In the genomic region with DNA sequence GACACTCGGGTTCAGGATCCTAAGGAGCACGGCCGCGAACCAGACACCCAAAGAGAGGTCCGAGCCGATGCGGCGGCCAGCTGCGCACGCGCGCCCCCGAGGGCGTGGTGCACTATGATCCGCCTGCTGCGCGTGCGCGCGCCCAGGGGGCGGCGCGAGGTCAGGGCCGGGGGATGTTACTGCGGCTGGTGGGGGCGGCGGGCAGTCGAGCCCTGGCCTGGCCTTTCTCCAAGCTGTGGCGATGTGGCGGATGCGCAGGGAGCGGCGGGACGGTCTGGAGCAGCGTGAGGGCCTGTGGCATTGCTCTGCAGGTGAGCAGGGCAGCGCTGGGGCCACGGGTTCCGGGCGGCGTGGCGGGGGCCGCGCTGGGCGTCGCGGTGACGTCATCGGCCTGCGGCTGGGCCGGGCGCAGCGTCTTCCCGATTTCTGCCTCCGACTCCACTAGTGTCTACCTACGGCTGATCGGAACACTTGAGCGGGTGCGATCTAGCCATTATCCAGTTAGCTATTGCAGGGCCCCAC, we compare ENCODE assay signal across 8 mouse cellular contexts. TPM values are rescaled to one million over a fixed set of nuclear protein-coding genes. Genes with fewer than 3 reads are reported as not detected.
DNase-seq lines count a peak whose midpoint lies in the region; ATAC-seq lines count a peak whose summit lies in the region.

A gene (plus strand): TSS at position 167 of the 522 bp plus-strand sequence.

- no peaks in the 10 kb centered on the region for H3K27me3 ChIP-seq in hindbrain, embryonic 15.5 days

- WGBS in hindbrain, embryonic 15.5 days: 1% methylated on average over 58 of the region's 58 CpGs

- H3K4me3 ChIP-seq in hindbrain, embryonic 15.5 days: peak within 1 kb of the TSS; percentile 90

- peaks cover 25% of the 10 kb centered on the region for H3K4me1 ChIP-seq in hindbrain, embryonic 15.5 days (replicated peaks)

- peak; percentile 86 for DNase-seq in R1 (ENCODE audit: low read depth, low spot score)
- peak; percentile 97 for DNase-seq in cerebellum, postnatal 25 days
- peak; percentile 93 to 95 for DNase-seq in frontal cortex, postnatal 36 days (ENCODE audit: low spot score in 2 of 2)
- DNase-seq in left cerebral cortex, adult 11 months (ENCODE audit: low spot score): peak; percentile 92
- DNase-seq in lung, postnatal 4 days: peak; percentile 94 to 96
- peak; percentile 90 for DNase-seq in retina, postnatal 7 days (ENCODE audit: low read depth, low spot score)
- DNase-seq in urinary bladder, adult 2 months (ENCODE audit: low spot score): peak; percentile 95

- peak within 1 kb of the TSS; percentile 99 for H3K27ac ChIP-seq in hindbrain, embryonic 15.5 days (replicated peaks)

- peak within 1 kb of the TSS; percentile 87 for H3K9ac ChIP-seq in hindbrain, embryonic 15.5 days

- H3K36me3 ChIP-seq in hindbrain, embryonic 15.5 days: peaks cover 26% of the 10 kb centered on the region

- H3K9me3 ChIP-seq in hindbrain, embryonic 15.5 days: no peaks in the 10 kb centered on the region

- peak within 1 kb of the TSS; percentile 85 for H3K4me2 ChIP-seq in hindbrain, embryonic 15.5 days

- peak; percentile 93 for ATAC-seq in hindbrain, embryonic 15.5 days (ENCODE audit: low FRiP score, low read depth)

RNA-seq across cellular contexts. Expression of the gene that starts here (rescaled TPM):
- polyA plus RNA-seq in hindbrain, embryonic 15.5 days (2015; fragmentation: Nextera tagmentation; extraction: Ambion mirVana): 49.9 and 52.9 TPM in 2 replicates
- 22.3 and 23.5 TPM in 2 replicates for polyA plus RNA-seq in urinary bladder, adult 2 months (2012; rRNA removed)

Comparison
In these comparisons a context has a peak if more than half of its experiments do, and no peak if none do; other contexts are left out.
1. Peak in every context shown above with its lines: DNase-seq, ATAC-seq, H3K4me3 ChIP-seq and H3K27ac ChIP-seq.